Mouse (Mus musculus) kidney, embryonic 15.5 days (tissue): Measurements from ENCODE around the gene Farp1. TPM values are rescaled to one million over a fixed set of nuclear protein-coding genes. Genes with fewer than 3 reads are reported as not detected.
A peak's percentile ranks its signal among the peaks of the same experiment; 100 is the strongest.
"Not testable (repeated sequence)": the region's sequence is repeated elsewhere in the genome, so short reads cannot be mapped to it uniquely, and the experiment has no call there.

Experiments used
- ATAC-seq: fragments of 200-750 bp; cut with Nextera tagmentation; replicated peaks from 2 replicates; pipeline ENCODE4 v1.8.0; 2017; ENCODE audit warnings: moderate TSS enrichment; ENCODE audit not compliant: low FRiP score
- H3K27ac ChIP-seq: fragments of 300-500 bp; sonication (generic); 2 replicates; pipeline ENCODE4 v1.5.1; 2015; ENCODE audit warnings: mild to moderate bottlenecking, inconsistent platforms
- H3K27me3 ChIP-seq: fragments of 300-500 bp; sonication (generic); 2 replicates; pipeline ENCODE4 v1.6.1; 2015; ENCODE audit warnings: inconsistent platforms
- H3K36me3 ChIP-seq: fragments of 300-500 bp; sonication (generic); 2 replicates; pipeline ENCODE4 v1.6.1; 2015; ENCODE audit warnings: inconsistent platforms
- H3K4me1 ChIP-seq: fragments of 300-500 bp; sonication (generic); 2 replicates; pipeline ENCODE4 v1.6.1; 2015; ENCODE audit warnings: inconsistent platforms
- H3K4me2 ChIP-seq: fragments of 300-500 bp; sonication (generic); 2 replicates; pipeline ENCODE4 v1.6.1; 2015; ENCODE audit warnings: moderate library complexity, mild to moderate bottlenecking, inconsistent platforms
- H3K4me3 ChIP-seq: fragments of 300-500 bp; sonication (generic); replicated peaks from 2 replicates; pipeline ENCODE4 v1.5.1; 2015; ENCODE audit warnings: mild to moderate bottlenecking, inconsistent platforms
- H3K9ac ChIP-seq: fragments of 300-500 bp; sonication (generic); 2 replicates; pipeline ENCODE4 v1.6.1; 2015; ENCODE audit warnings: mild to moderate bottlenecking, inconsistent platforms
- H3K9me3 ChIP-seq: fragments of 300-500 bp; sonication (generic); replicated peaks from 2 replicates; pipeline ENCODE4 v1.6.1; 2016; ENCODE audit warnings: inconsistent platforms
- WGBS: fragments of 180-500 bp; shearing (Covaris S2); methylation state at CpG from one replicate; pipeline ENCODE4 v1.1.7; 2015; ENCODE audit warnings: mixed read lengths; 5-methylcytosine and 5-hydroxymethylcytosine counted together
- polyA plus RNA-seq: library from polyadenylated mRNA; unstranded; fragments of >200 nt; fragmentation: Nextera tagmentation; extraction: Ambion mirVana; gene quantifications from 2 replicates; pipeline ENCODE4 v1.2.1, GENCODE M21; 2015

Gene Farp1
- polyA plus RNA-seq, 1 experiment from 2014 or later: 35.8 TPM

- Histone ChIP-seq H3K9me3 (no peaks in the 10 kb centered on the region), H3K4me2 (peak overlapping the region; percentile 47), H3K4me3 (no peak overlapping the region), H3K36me3 (peaks cover 5% of the 10 kb centered on the region; the same call in 1 of the 2 replicates), H3K27me3 (no peaks in the 10 kb centered on the region), H3K4me1 (peaks cover 81% of the 10 kb centered on the region), H3K9ac (peak overlapping the region; percentile 10; the same call in 1 of the 2 replicates), H3K27ac (peak overlapping the region; percentile 97)
- ATAC-seq: peak; percentile 96
- WGBS: 20% methylated on average over 20 of the region's 20 CpGs
Observed at GRCm38 (mm10) chr14:121128858-121129800, 94.1 kb downstream of the Farp1 start.

- not testable (repeated sequence) for H3K27me3 ChIP-seq, H3K9me3 ChIP-seq, ATAC-seq, H3K36me3 ChIP-seq, H3K4me2 ChIP-seq, H3K9ac ChIP-seq, H3K4me3 ChIP-seq
- peaks cover 73% of the 10 kb centered on the region for H3K4me1 ChIP-seq
- 100% methylated on average over 1 of the region's 1 CpGs for WGBS
- peak overlapping the region; percentile 97 for H3K27ac ChIP-seq
Observed at GRCm38 (mm10) chr14:121130351-121130750, 95.4 kb downstream of the Farp1 start.

- Histone ChIP-seq H3K4me3 (no peak overlapping the region), H3K36me3 (0 out of 2 replicates have a peak, but pooled peaks cover 9% of the 10 kb centered on the region), H3K9me3 (no peaks in the 10 kb centered on the region), H3K4me2 (no peak overlapping the region), H3K4me1 (peaks cover 65% of the 10 kb centered on the region), H3K9ac (no peak overlapping the region), H3K27ac (0 out of 2 replicates have a peak overlapping the region, but pooled peaks have one; percentile 18), H3K27me3 (no peaks in the 10 kb centered on the region)
- 37% methylated on average over 3 of the region's 3 CpGs for WGBS
- no peak for ATAC-seq
Observed at GRCm38 (mm10) chr14:121134414-121134813, 99.4 kb downstream of the Farp1 start.

DNA sequence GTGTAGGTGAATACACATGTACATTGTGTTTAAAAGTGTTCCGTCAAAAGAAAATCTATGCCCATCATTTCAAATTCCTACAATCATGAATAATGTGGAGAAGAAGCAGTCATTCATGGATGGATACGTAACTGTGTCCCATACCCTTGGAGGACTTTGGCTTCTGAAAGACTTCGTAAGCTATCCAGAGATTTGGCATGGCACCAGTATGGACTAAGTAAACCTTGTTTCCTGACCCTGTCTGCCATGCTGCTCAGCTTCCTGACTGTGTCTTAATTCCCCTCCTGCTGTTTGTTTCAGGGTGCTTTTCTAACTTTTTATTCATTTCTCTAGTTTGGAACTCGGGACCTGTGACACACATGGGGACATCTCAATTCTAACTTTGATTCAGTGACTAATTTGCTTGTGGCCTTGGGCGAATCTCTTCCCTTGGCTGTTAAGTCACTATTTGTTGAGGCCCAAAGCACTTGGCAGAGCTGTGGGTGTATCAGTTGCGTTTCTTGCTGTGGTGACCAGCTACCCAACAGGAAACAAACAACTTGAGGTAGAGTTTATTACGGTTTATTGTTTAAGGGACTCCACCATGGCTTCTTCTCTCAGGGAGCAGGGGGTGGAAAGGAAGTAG is 108.9 kb downstream of the Farp1 start:
- Histone ChIP-seq H3K27ac (peak overlapping the region; percentile 86), H3K4me2 (no peak overlapping the region), H3K4me1 (peaks cover 59% of the 10 kb centered on the region), H3K9ac (no peak overlapping the region), H3K27me3 (no peaks in the 10 kb centered on the region), H3K4me3 (no peak overlapping the region), H3K36me3 (no peaks in the 10 kb centered on the region), H3K9me3 (no peaks in the 10 kb centered on the region)
- ATAC-seq: no peak
- WGBS: 82% methylated on average over 7 of the region's 7 CpGs

DNA sequence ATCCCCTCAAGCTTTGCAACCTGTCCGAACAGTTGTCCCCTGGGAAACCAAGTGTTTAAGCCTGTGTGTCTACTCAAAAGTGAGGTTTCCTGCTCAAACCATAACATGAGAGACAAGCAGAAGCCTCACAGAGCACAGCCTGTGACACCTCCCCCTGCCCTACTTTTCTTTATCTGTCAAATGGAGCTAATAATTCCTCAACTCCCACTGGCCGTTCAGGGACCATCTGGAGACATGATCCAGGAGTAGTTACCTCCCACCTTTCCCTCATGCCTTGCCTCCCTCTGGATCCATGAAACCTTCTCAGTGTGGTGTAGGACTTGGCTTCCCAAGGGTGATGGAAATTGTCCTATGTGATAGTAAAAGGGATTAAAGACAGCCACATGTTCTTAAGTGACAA is 109.5 kb downstream of the Farp1 start:
- no peaks in the 10 kb centered on the region for H3K9me3 ChIP-seq
- no peak overlapping the region for H3K4me3 ChIP-seq
- H3K9ac ChIP-seq: no peak overlapping the region
- peak overlapping the region; percentile 86 for H3K27ac ChIP-seq
- ATAC-seq: 0 out of 2 replicates have a peak, but pooled peaks have one; percentile 19
- H3K4me2 ChIP-seq: peak overlapping the region; percentile 45; the same call in 1 of the 2 replicates
- whole genome bisulfite sequencing: 39% methylated on average over 2 of the region's 2 CpGs
- no peaks in the 10 kb centered on the region for H3K36me3 ChIP-seq
- peaks cover 57% of the 10 kb centered on the region for H3K4me1 ChIP-seq
- H3K27me3 ChIP-seq: no peaks in the 10 kb centered on the region

GRCm38 (mm10) chr14:121145291-121145690 is 110.3 kb downstream of the Farp1 start:
- Histone ChIP-seq H3K27me3 (no peaks in the 10 kb centered on the region), H3K9me3 (no peaks in the 10 kb centered on the region), H3K9ac (no peak overlapping the region), H3K4me3 (peak overlapping the region; percentile 18), H3K36me3 (no peaks in the 10 kb centered on the region), H3K4me1 (peaks cover 57% of the 10 kb centered on the region), H3K27ac (peak overlapping the region; percentile 86), H3K4me2 (peak overlapping the region; percentile 45)
- WGBS: 57% methylated on average over 3 of the region's 3 CpGs
- ATAC-seq: peak; percentile 26

GRCm38 (mm10) chr14:121145698-121146097 is 110.7 kb downstream of the Farp1 start:
- Histone ChIP-seq H3K36me3 (no peaks in the 10 kb centered on the region), H3K27ac (peak overlapping the region; percentile 86), H3K9ac (no peak overlapping the region), H3K4me3 (peak overlapping the region; percentile 18), H3K9me3 (no peaks in the 10 kb centered on the region), H3K27me3 (no peaks in the 10 kb centered on the region), H3K4me2 (peak overlapping the region; percentile 45), H3K4me1 (peaks cover 57% of the 10 kb centered on the region)
- 14% methylated on average over 10 of the region's 10 CpGs for WGBS
- peak; percentile 81 for ATAC-seq

DNA sequence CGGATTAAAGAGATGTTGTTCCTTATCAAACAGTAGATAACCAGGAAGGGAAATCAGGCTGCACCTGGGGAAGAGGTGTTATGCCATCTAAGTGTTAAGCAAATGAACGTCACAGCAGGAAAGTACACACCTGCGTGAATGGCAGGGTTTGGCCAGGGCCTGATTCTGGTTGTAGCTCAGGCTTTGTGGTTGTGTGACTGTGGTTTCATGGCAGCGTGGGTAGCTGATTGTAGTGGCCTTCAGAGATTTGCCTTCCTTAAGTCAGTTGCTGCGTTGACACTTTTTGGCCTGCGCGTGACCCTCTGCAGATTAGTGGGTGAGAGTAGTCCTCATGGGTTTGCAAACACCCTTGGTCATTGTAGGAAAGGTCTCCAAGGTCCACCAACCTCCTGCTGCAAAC is 111.2 kb downstream of the Farp1 start:
- H3K4me3 ChIP-seq: no peak overlapping the region
- WGBS: 58% methylated on average over 7 of the region's 7 CpGs

GRCm38 (mm10) chr14:121147026-121147425 is 112.0 kb downstream of the Farp1 start:
- no peak overlapping the region for H3K9ac ChIP-seq
- peak overlapping the region; percentile 82; the same call in 1 of the 2 replicates for H3K27ac ChIP-seq
- no peak overlapping the region for H3K4me3 ChIP-seq
- no peaks in the 10 kb centered on the region for H3K36me3 ChIP-seq
- no peaks in the 10 kb centered on the region for H3K9me3 ChIP-seq
- WGBS: 69% methylated on average over 3 of the region's 3 CpGs
- H3K27me3 ChIP-seq: no peaks in the 10 kb centered on the region
- peaks cover 71% of the 10 kb centered on the region for H3K4me1 ChIP-seq
- no peak overlapping the region for H3K4me2 ChIP-seq
- ATAC-seq: no peak

More for the DNA sequence above, 111.2 kb downstream of the Farp1 start:
- Histone ChIP-seq H3K27me3 (no peaks in the 10 kb centered on the region), H3K27ac (peak overlapping the region; percentile 82), H3K9ac (no peak overlapping the region), H3K4me1 (peaks cover 62% of the 10 kb centered on the region), H3K36me3 (no peaks in the 10 kb centered on the region), H3K4me2 (no peak overlapping the region), H3K9me3 (no peaks in the 10 kb centered on the region)
- ATAC-seq: no peak

- Histone ChIP-seq H3K27me3 (no peaks in the 10 kb centered on the region), H3K27ac (no peak overlapping the region), H3K9ac (no peak overlapping the region), H3K36me3 (no peaks in the 10 kb centered on the region), H3K4me2 (no peak overlapping the region), H3K4me3 (no peak overlapping the region), H3K9me3 (no peaks in the 10 kb centered on the region), H3K4me1 (peaks cover 80% of the 10 kb centered on the region)
- whole genome bisulfite sequencing: 77% methylated on average over 11 of the region's 11 CpGs
- ATAC-seq: no peak
Observed at GRCm38 (mm10) chr14:121148088-121148785, 113.2 kb downstream of the Farp1 start.

DNA sequence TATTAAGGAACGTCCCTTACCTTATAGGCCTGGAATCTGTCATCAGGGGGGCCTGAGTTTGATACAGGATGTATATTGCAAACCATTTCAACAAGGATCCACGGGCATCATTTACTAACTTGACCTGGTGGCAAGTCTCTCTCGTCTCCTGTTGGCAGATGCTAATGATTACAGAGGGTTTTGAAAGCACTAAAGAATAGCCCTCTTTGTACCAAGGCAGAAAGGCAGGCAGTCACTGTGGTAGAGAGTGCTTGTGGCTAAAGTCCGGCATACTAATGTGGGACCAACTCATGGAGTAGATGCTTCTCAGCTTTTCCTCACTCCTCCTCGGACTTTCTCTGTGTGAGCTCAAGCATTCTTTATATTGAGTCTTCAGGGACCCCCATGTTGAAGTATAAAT is 115.0 kb downstream of the Farp1 start:
- H3K4me1 ChIP-seq: peaks cover 82% of the 10 kb centered on the region
- no peaks in the 10 kb centered on the region for H3K27me3 ChIP-seq
- H3K4me3 ChIP-seq: no peak overlapping the region
- no peak overlapping the region for H3K9ac ChIP-seq
- no peaks in the 10 kb centered on the region for H3K9me3 ChIP-seq
- H3K27ac ChIP-seq: no peak overlapping the region
- H3K4me2 ChIP-seq: no peak overlapping the region
- 82% methylated on average over 5 of the region's 5 CpGs for WGBS
- ATAC-seq: no peak
- no peaks in the 10 kb centered on the region for H3K36me3 ChIP-seq
